Mouse (Mus musculus) midbrain, embryonic 14.5 days (tissue): ENCODE results near the gene Cpxcr1. TPM values are rescaled to one million over a fixed set of nuclear protein-coding genes. Genes with fewer than 3 reads are reported as not detected.

Experiments used
- ATAC-seq: fragments of 200-750 bp; cut with Nextera tagmentation; 2 replicates; pipeline ENCODE4 v1.8.0; 2017; ENCODE audit warnings: moderate number of reproducible peaks, moderate library complexity; ENCODE audit not compliant: low FRiP score, low TSS enrichment
- DNase-seq: peaks from one replicate; pipeline ENCODE4 v3.0.0-alpha.2; 2015
- H3K27ac ChIP-seq: fragments of 300-500 bp; sonication (generic); replicated peaks from 2 replicates; pipeline ENCODE4 v1.5.1; 2014; ENCODE audit warnings: mild to moderate bottlenecking, low read depth, low read length, moderate library complexity
- H3K27me3 ChIP-seq: fragments of 300-500 bp; sonication (generic); 2 replicates; pipeline ENCODE4 v1.6.1; 2014; ENCODE audit warnings: low read length, control low read depth, mixed read lengths; ENCODE audit not compliant: control insufficient read depth, insufficient read depth
- H3K36me3 ChIP-seq: fragments of 300-500 bp; sonication (generic); 2 replicates; pipeline ENCODE4 v1.6.1; 2014; ENCODE audit warnings: low read length, control low read depth; ENCODE audit not compliant: control insufficient read depth, insufficient read depth
- H3K4me1 ChIP-seq: fragments of 300-500 bp; sonication (generic); 2 replicates; pipeline ENCODE4 v1.6.1; 2014; ENCODE audit warnings: mild to moderate bottlenecking, antibody characterized with exemption, low read length, control low read depth; ENCODE audit not compliant: control insufficient read depth, insufficient read depth
- H3K4me2 ChIP-seq: fragments of 300-500 bp; sonication (generic); 2 replicates; pipeline ENCODE4 v1.6.1; 2014; ENCODE audit warnings: mild to moderate bottlenecking, low read length, moderate library complexity
- H3K4me3 ChIP-seq: fragments of 300-500 bp; sonication (generic); replicated peaks from 2 replicates; pipeline ENCODE4 v1.5.1; 2014; ENCODE audit warnings: low read depth, low read length
- H3K9ac ChIP-seq: fragments of 300-500 bp; sonication (generic); replicated peaks from 2 replicates; pipeline ENCODE4 v1.6.1; 2014; ENCODE audit warnings: mild to moderate bottlenecking, low read length, moderate library complexity
- H3K9me3 ChIP-seq: fragments of 300-500 bp; sonication (generic); 2 replicates; pipeline ENCODE4 v1.6.1; 2016; ENCODE audit warnings: low read length, control low read depth, mixed read lengths; ENCODE audit not compliant: control insufficient read depth
- polyA plus RNA-seq: library from polyadenylated mRNA; unstranded; fragments of >200 nt; fragmentation: Nextera tagmentation; extraction: Ambion mirVana; gene quantifications from 2 replicates; pipeline ENCODE4 v1.2.1, GENCODE M21; 2014

Gene Cpxcr1
- not detected in 2 replicates for polyA plus RNA-seq

DNA sequence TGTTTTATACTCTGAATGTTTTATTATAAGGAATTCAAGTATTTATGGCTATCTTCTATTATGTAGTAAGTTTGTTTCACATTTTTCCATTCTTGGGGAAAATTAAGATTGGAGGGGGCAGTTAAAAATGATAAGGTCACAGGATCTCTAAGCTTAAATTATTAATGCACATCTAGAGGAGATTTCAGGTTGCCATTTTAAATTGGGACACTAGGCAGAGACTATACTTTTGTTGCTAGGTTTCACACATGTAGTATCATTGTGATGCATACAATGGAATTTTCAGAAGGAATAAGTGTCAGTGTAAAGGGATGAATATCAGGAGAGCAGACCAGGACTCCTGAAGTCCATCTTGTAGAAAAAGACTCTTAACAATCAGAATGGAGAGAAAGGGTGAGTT lies at the start of gene Cpxcr1:
Cpxcr1 (plus strand) TSS at position 301 of the 400 bp plus-strand sequence.
- ATAC-seq = no peak
- Histone ChIP-seq H3K4me1 (no peaks in the 10 kb centered on the region), H3K4me3 (no peak within 1 kb of the TSS)

More for the DNA sequence above, at the start of gene Cpxcr1:
- Histone ChIP-seq H3K9ac (no peak within 1 kb of the TSS), H3K36me3 (no peaks in the 10 kb centered on the region), H3K4me2 (no peak within 1 kb of the TSS), H3K27ac (no peak within 1 kb of the TSS), H3K9me3 (no peaks in the 10 kb centered on the region), H3K27me3 (no peaks in the 10 kb centered on the region)
- no peak for DNase-seq

Other genes with a start within 250 kb of the Cpxcr1 start
- gene H2afb2, start 232.2 kb downstream of the Cpxcr1 start, polyA plus RNA-seq = not detected in 2 replicates